Mouse (Mus musculus): Measurements from ENCODE around the gene Olfr1126. TPM values are rescaled to one million over a fixed set of nuclear protein-coding genes. Genes with fewer than 3 reads are reported as not detected.
"Not testable (repeated sequence)": the region's sequence is repeated elsewhere in the genome, so short reads cannot be mapped to it uniquely, and the experiment has no call there.

Olfr1126 gene
- not detected for total RNA-seq (2021)
- long read RNA-seq, experiment 1, result 0 reads
- long read RNA-seq, experiment 2, result 0 reads

DNA sequence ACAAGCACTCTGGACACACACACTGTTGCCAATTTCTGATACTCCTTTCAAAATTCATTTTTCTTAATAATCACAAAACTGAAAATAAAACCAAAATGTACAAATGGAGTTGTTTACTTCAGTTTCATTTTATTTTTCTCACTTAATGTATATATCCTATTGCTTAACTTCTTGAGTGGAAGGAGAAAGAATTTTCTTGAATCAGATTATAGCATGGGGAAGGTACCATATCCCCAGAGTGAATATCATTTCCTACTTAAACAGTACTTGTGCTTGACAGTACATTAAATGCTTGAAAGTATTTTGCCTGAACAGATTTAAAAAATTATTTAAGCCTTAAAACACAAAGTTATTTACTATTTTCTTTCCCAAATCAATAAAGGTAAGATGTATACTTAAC, at the start of gene Olfr1126:
TSS of gene Olfr1126 (plus strand) at position 301 of the 400 bp plus-strand sequence.
- DNase-seq, result no peak
- intact Hi-C loops (cut with DNase I; ENCODE audit: low total_unique reads), result no loop called here

DNA sequence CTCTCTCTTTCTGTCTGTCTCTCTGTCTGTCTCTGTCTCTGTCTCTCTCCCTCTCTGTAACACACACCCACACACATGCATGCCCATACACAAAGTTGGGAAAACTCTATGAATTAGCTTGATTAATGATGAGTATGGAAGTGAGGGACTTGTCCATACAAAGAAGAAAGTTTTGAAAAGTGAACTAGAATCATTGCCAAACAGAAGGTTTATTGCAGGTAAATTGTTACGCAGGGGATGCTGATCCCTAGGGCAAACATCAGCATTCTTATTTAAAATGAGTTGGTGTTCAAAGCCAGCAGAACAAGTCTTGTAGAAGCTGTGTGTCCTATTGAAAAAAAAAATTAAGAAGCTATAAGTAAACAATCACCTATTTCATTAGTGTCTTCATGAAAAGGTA, 37.4 kb upstream of the Olfr1126 start, which contains the start of gene Olfr1123:
TSS of gene Olfr1123 (plus strand) at position 301 of the 400 bp plus-strand sequence.
- no peak for DNase-seq
- intact Hi-C loops (cut with DNase I; ENCODE audit: low total_unique reads), result no loop called here

DNA sequence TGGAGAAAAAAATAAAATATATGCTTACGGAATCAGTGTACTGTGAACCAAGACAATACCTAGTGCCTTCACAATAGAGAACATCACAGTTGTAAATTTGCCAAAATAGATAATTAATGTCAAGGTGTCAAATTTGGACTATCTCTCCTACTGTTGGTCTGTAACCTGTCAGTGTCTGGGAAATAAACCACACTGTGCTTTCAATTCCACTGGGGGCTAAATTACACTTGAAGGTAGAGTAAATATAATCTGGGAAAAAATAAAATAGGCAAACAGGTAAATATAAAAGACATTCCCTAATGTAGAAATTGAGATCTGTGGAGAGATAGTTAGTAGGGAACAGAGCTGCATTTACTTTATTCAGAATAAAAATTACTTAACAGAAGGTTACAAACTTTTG, 23.8 kb upstream of the Olfr1126 start, which contains the start of gene Olfr1124:
TSS of gene Olfr1124 (plus strand) at position 301 of the 400 bp plus-strand sequence.
- no peak for DNase-seq
- intact Hi-C loops (cut with DNase I; ENCODE audit: low total_unique reads), result no loop called here

DNA sequence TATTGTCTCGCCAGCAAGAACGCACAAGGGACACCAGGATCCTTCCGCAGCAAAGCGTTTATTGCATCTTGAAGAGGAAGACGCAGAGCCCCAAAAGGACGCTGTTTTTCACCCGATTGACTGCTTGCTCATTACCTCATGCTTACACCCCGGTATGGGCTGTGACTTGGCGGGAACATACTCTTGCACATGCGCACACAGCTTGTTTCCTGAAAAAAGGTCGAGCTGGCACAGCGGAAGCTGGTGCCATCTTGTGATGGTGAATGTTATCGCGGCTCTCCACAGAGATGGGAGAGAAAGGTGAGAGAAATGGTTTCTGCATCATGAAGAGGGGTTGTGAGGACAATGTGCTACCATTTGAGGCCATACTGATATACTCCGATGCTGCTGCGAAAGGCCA, 16.0 kb upstream of the Olfr1126 start:
- intact Hi-C loops (cut with DNase I; ENCODE audit: low total_unique reads), result no loop called here
- no peak for DNase-seq

DNA sequence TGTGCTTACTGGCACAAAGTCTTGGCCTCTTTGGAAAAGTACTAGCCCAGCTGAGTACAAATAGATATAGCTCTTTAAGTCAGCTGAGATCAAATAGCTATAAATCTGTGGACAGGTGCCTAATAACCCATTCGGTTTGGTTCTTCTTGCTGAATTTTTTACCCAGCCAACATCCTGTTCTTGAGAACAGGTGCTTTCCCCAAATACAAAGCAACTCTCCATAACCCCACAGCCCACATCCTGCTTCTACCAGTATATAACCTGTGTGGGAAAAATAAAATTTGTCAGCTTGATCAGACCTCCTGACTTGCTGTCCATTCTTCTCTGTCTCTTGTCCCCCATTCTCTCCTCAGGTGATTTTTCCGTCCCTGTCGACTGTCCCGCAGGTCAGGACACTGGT, 8.0 kb downstream of the Olfr1126 start:
- intact Hi-C loops (cut with DNase I; ENCODE audit: low total_unique reads), result loop anchor here (2.0 kb wide), 1 partner anchor 57 kb away; no protein-coding TSS in a partner anchor
- DNase-seq, result no peak

DNA sequence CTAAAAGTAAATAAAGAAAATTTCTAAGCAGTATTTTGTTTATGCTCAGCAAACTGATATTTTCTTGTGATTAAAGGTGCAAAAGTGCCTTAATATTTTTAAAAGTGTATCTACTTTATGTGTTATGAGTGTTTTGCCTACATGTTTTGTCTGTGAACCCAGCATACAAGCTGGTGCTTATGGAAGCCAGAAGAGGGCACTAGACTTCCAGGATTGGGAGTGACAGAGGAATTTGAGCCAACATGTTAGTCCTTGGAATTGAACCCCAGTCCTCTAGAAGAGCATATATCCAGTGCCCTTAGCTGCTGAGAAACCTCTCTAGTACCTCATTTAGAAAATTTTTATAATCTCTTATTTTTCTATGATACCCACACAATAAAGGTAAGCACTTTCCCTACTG, 26.4 kb downstream of the Olfr1126 start:
- no peak for DNase-seq
- intact Hi-C loops (cut with DNase I; ENCODE audit: low total_unique reads), result no loop called here

DNA sequence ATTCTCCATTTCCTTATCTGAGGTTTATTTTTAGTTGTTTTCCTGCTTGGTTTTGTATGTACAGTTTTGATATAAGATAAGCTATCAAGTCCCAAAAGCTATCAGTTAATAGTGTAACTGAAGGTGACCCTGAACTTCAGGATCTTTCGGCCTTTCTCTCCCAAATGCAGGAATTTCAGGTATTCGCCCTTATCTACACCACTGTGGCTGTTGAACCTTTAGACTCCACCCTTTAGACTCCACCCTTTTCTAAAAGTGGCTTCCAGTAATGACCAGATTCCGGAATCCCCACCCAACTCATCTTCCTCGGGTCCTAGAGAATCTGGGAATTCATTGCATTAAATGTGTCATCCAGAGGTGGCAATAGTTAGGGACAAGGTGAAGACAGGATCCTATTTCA, 27.4 kb downstream of the Olfr1126 start:
- intact Hi-C loops (cut with DNase I; ENCODE audit: low total_unique reads), result no loop called here
- DNase-seq, result no peak

DNA sequence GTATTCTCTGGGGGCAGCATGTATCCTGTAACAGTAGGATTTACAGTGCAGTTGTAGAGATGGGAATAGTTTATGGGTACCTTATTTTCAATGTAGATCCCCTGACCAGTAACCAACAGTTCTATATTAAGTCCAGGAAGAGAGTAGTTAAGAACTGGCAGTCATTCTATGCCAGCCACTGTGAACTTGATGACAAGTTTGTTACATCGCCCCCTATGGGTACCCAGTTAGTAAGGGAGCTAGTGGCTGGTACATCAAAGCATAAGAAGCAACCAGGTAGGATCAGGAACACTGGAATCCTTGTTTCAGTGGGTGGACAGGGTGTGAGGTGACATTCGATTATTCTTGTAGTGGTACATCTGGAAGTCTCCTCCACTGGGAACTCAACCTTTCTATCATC, 28.5 kb downstream of the Olfr1126 start:
- intact Hi-C loops (cut with DNase I; ENCODE audit: low total_unique reads), result no loop called here
- no peak for DNase-seq

DNA sequence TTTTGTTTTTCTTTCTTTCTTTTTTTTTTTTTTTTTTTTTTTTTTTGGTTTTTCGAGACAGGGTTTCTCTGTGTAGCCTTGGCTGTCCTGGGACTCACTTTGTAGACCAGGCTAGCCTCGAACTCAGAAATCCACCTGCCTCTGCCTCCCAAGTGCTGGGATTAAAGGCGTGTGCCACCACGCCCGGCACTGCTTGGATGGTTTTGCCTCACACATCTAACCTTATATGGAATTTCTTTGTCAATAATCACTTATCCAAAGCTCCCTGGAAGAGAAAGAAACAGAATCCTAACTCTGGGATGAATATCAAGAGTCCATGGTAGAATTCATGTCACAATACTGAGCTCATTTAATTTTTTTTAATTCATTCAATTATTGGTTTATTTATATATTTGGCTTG, 43.2 kb downstream of the Olfr1126 start, which contains the start of gene Pramel7:
TSS of gene Pramel7 (minus strand) at position 101 of the 400 bp plus-strand sequence.
- DNase-seq; intact Hi-C loops (cut with DNase I; ENCODE audit: low total_unique reads): not testable (repeated sequence)

DNA sequence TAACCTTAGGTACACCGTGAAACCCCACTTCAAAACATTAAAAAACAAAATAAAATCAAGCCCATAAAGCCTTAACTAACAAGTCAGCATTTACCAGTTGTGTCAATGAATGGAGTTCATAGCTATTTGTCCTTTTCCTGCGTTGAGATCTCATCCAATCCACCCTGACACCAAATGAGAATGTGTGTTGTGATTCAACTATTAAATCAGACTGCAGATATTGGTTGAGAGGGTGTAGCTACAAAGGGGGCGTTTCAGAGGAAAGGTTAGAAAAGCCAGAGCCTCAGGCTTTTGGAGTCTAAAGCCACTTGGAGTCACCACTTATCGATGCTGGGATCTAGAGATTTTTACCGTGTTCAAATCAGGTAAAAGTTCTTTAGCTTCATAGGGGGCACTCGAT, 52.5 kb downstream of the Olfr1126 start, which contains the start of gene Pramel6:
TSS of gene Pramel6 (plus strand) at position 301 of the 400 bp plus-strand sequence.
- intact Hi-C loops (cut with DNase I; ENCODE audit: low total_unique reads), result no loop called here
- no peak for DNase-seq

Other genes starting within 250 kb of the Olfr1126 start
- gene Olfr1113, start 245.0 kb upstream of the Olfr1126 start, total RNA-seq (2021), result not detected
- gene Olfr1115, start 205.9 kb upstream of the Olfr1126 start, total RNA-seq (2021), result not detected
- gene Olfr1116, start 186.4 kb upstream of the Olfr1126 start, total RNA-seq (2021), result not detected
- not detected for gene Olfr1118, start 146.4 kb upstream of the Olfr1126 start, total RNA-seq (2021)
- not detected for gene Olfr1120, start 99.1 kb upstream of the Olfr1126 start, total RNA-seq (2021)
- not detected for gene Olfr1121, start 84.1 kb upstream of the Olfr1126 start, total RNA-seq (2021)
- gene Olfr1122, start 68.1 kb upstream of the Olfr1126 start, total RNA-seq (2021), result not detected
- not detected for gene Olfr1123, start 37.3 kb upstream of the Olfr1126 start, total RNA-seq (2021)
- gene Olfr1124, start 23.7 kb upstream of the Olfr1126 start, total RNA-seq (2021), result not detected
- not detected for gene Pramel7, start 43.1 kb downstream of the Olfr1126 start, total RNA-seq (2021)
- not detected for gene Pramel6, start 52.6 kb downstream of the Olfr1126 start, total RNA-seq (2021)
- gene Olfr153, start 77.8 kb downstream of the Olfr1126 start, total RNA-seq (2021), result not detected
- gene Olfr1128, start 91.6 kb downstream of the Olfr1126 start, total RNA-seq (2021), result not detected
- not detected for gene Olfr1129, start 119.9 kb downstream of the Olfr1126 start, total RNA-seq (2021)
- gene Olfr1130, start 152.2 kb downstream of the Olfr1126 start, total RNA-seq (2021), result not detected
- not detected for gene Olfr1131, start 173.1 kb downstream of the Olfr1126 start, total RNA-seq (2021)
- gene Olfr1132, start 183.6 kb downstream of the Olfr1126 start, total RNA-seq (2021), result not detected
- not detected for gene Olfr1133, start 193.4 kb downstream of the Olfr1126 start, total RNA-seq (2021)
- gene Olfr1134, start 204.5 kb downstream of the Olfr1126 start, total RNA-seq (2021), result not detected
- not detected for gene Olfr1135, start 219.7 kb downstream of the Olfr1126 start, total RNA-seq (2021)
- not detected for gene Olfr1136, start 240.0 kb downstream of the Olfr1126 start, total RNA-seq (2021)

Data from gastrocnemius, postnatal 14 days (tissue).